Mouse (Mus musculus) adrenal gland, postnatal 25 days (tissue): ENCODE results near the gene Pnkp. TPM values are rescaled to one million over a fixed set of nuclear protein-coding genes. Genes with fewer than 3 reads are reported as not detected.

Source experiments
- DNase-seq: peaks from one replicate; pipeline ENCODE4 v3.0.0; 2021; ENCODE audit warnings: mixed read lengths
- total RNA-seq: library from RNA; stranded (reverse); gene quantifications from 2 replicates; pipeline ENCODE4 v1.2.3, GENCODE M21; 2021

The Pnkp gene
- total RNA-seq, 1 experiment from 2014 or later = 55.8 TPM

- DNase-seq = no peak
Observed at GRCm38 (mm10) chr7:44828706-44829105, 28.2 kb upstream of the Pnkp start.

- DNase-seq = no peak
Observed at GRCm38 (mm10) chr7:44832763-44833162, 24.2 kb upstream of the Pnkp start.

GRCm38 (mm10) chr7:44835373-44836015, 21.4 kb upstream of the Pnkp start:
- DNase-seq = no peak

GRCm38 (mm10) chr7:44836016-44836404, 20.9 kb upstream of the Pnkp start:
- no peak for DNase-seq

- no peak for DNase-seq
Observed at GRCm38 (mm10) chr7:44836423-44837053, 20.4 kb upstream of the Pnkp start.

- DNase-seq = no peak
Observed at GRCm38 (mm10) chr7:44838073-44838472, 18.9 kb upstream of the Pnkp start.

GRCm38 (mm10) chr7:44839171-44839490, 17.8 kb upstream of the Pnkp start:
- no peak for DNase-seq

GRCm38 (mm10) chr7:44839491-44840191, 17.3 kb upstream of the Pnkp start:
- peak; percentile 49 for DNase-seq

- no peak for DNase-seq
Observed at GRCm38 (mm10) chr7:44840426-44840825, 16.5 kb upstream of the Pnkp start.

GRCm38 (mm10) chr7:44841825-44842463, 15.0 kb upstream of the Pnkp start:
- no peak for DNase-seq

GRCm38 (mm10) chr7:44845006-44845405, 11.9 kb upstream of the Pnkp start:
- DNase-seq = no peak

GRCm38 (mm10) chr7:44846804-44847203, 10.1 kb upstream of the Pnkp start:
- no peak for DNase-seq

GRCm38 (mm10) chr7:44847772-44848171, 9.2 kb upstream of the Pnkp start:
- no peak for DNase-seq

GRCm38 (mm10) chr7:44848561-44849415, 8.2 kb upstream of the Pnkp start, which contains the start of the genes Akt1s1 and Tbc1d17:
TSS of gene Akt1s1 (plus strand) at chr7:44848991.
TSS of gene Tbc1d17 (minus strand) at chr7:44849079.
- DNase-seq = peak; percentile 96

- peak; percentile 87 for DNase-seq
Observed at GRCm38 (mm10) chr7:44849416-44850111, 7.4 kb upstream of the Pnkp start.

GRCm38 (mm10) chr7:44850146-44850545, 6.8 kb upstream of the Pnkp start:
- peak; percentile 81 for DNase-seq

GRCm38 (mm10) chr7:44850789-44851624, 5.9 kb upstream of the Pnkp start:
- DNase-seq = no peak

- DNase-seq = no peak
Observed at GRCm38 (mm10) chr7:44851625-44852234, 5.2 kb upstream of the Pnkp start.

GRCm38 (mm10) chr7:44852259-44853027, 4.5 kb upstream of the Pnkp start:
- DNase-seq = no peak
